Mouse (Mus musculus) midbrain, embryonic 16.5 days (tissue): Measurements from ENCODE around the gene Grtp1. TPM values are rescaled to one million over a fixed set of nuclear protein-coding genes. Genes with fewer than 3 reads are reported as not detected.

Experiments
- ATAC-seq: fragments of 200-750 bp; cut with Nextera tagmentation; 2 replicates; pipeline ENCODE4 v1.8.0; 2017; ENCODE audit warnings: moderate TSS enrichment
- H3K27ac ChIP-seq: fragments of 300-500 bp; sonication (generic); 2 replicates; pipeline ENCODE4 v1.5.1; 2014; ENCODE audit warnings: mild to moderate bottlenecking, low read length, mixed read lengths
- H3K27me3 ChIP-seq: fragments of 300-500 bp; sonication (generic); 2 replicates; pipeline ENCODE4 v1.6.1; 2014; ENCODE audit warnings: low read depth, low read length, mixed read lengths; ENCODE audit not compliant: control insufficient read depth, insufficient read depth
- H3K36me3 ChIP-seq: fragments of 300-500 bp; sonication (generic); 2 replicates; pipeline ENCODE4 v1.6.1; 2014; ENCODE audit warnings: mild to moderate bottlenecking, low read length, moderate library complexity, mixed read lengths; ENCODE audit not compliant: control insufficient read depth, insufficient read depth
- H3K4me1 ChIP-seq: fragments of 300-500 bp; sonication (generic); 2 replicates; pipeline ENCODE4 v1.6.1; 2014; ENCODE audit warnings: mild to moderate bottlenecking, low read length, mixed read lengths; ENCODE audit not compliant: control insufficient read depth, insufficient read depth
- H3K4me2 ChIP-seq: fragments of 300-500 bp; sonication (generic); 2 replicates; pipeline ENCODE4 v1.6.1; 2014; ENCODE audit warnings: mild to moderate bottlenecking, low read length, mixed read lengths
- H3K4me3 ChIP-seq: fragments of 300-500 bp; sonication (generic); 2 replicates; pipeline ENCODE4 v1.5.1; 2014; ENCODE audit warnings: low read depth, mild to moderate bottlenecking, low read length, moderate library complexity, mixed read lengths
- H3K9ac ChIP-seq: fragments of 300-500 bp; sonication (generic); 2 replicates; pipeline ENCODE4 v1.6.1; 2014; ENCODE audit warnings: low read depth, low read length, mixed read lengths
- H3K9me3 ChIP-seq: fragments of 300-500 bp; sonication (generic); replicated peaks from 2 replicates; pipeline ENCODE4 v1.6.1; 2014; ENCODE audit warnings: mild to moderate bottlenecking, low read length, mixed read lengths; ENCODE audit not compliant: control insufficient read depth, poor library complexity, severe bottlenecking
- WGBS: fragments of 180-500 bp; shearing (Covaris S2); extraction: QIAGEN DNeasy Blood & Tissue Kit; methylation state at CpG from one replicate; pipeline ENCODE4 v1.1.7; 2014; 5-methylcytosine and 5-hydroxymethylcytosine counted together
- polyA plus RNA-seq: library from polyadenylated mRNA; unstranded; fragments of >200 nt; fragmentation: Nextera tagmentation; extraction: Ambion mirVana; gene quantifications from 2 replicates; pipeline ENCODE4 v1.2.1, GENCODE M21; 2015

Gene Grtp1
- polyA plus RNA-seq, 1 experiment from 2014 or later, result 16.9 TPM

GRCm38 (mm10) chr8:13181691-13181976 lies 18.8 kb downstream of the Grtp1 start:
- Histone ChIP-seq H3K27ac (no peak overlapping the region), H3K4me2 (no peak overlapping the region), H3K36me3 (peaks cover 2% of the 10 kb centered on the region; the same call in 1 of the 2 replicates), H3K9ac (no peak overlapping the region), H3K9me3 (no peaks in the 10 kb centered on the region), H3K27me3 (no peaks in the 10 kb centered on the region), H3K4me3 (no peak overlapping the region), H3K4me1 (no peaks in the 10 kb centered on the region)
- no peak for ATAC-seq
- 52% methylated on average over 2 of the region's 2 CpGs for WGBS

GRCm38 (mm10) chr8:13180911-13181690 lies 19.3 kb downstream of the Grtp1 start:
- H3K4me3 ChIP-seq, result no peak overlapping the region
- no peak for ATAC-seq
- 85% methylated on average over 18 of the region's 18 CpGs for WGBS
- peaks cover 8% of the 10 kb centered on the region for H3K36me3 ChIP-seq
- no peak overlapping the region for H3K9ac ChIP-seq
- no peaks in the 10 kb centered on the region for H3K9me3 ChIP-seq
- H3K27ac ChIP-seq, result no peak overlapping the region
- no peaks in the 10 kb centered on the region for H3K4me1 ChIP-seq
- no peaks in the 10 kb centered on the region for H3K27me3 ChIP-seq
- no peak overlapping the region for H3K4me2 ChIP-seq

- Histone ChIP-seq H3K9ac (no peak overlapping the region), H3K4me2 (no peak overlapping the region), H3K4me1 (no peaks in the 10 kb centered on the region), H3K36me3 (peaks cover 15% of the 10 kb centered on the region), H3K27me3 (no peaks in the 10 kb centered on the region), H3K27ac (no peak overlapping the region), H3K4me3 (no peak overlapping the region), H3K9me3 (no peaks in the 10 kb centered on the region)
- WGBS, result 88% methylated on average over 9 of the region's 9 CpGs
- no peak for ATAC-seq
These were observed 20.0 kb downstream of the Grtp1 start for GRCm38 (mm10) chr8:13180408-13180807.

GRCm38 (mm10) chr8:13179948-13180347 lies 20.5 kb downstream of the Grtp1 start:
- Histone ChIP-seq H3K9me3 (no peaks in the 10 kb centered on the region), H3K36me3 (peaks cover 13% of the 10 kb centered on the region), H3K4me2 (no peak overlapping the region), H3K4me3 (no peak overlapping the region), H3K4me1 (no peaks in the 10 kb centered on the region), H3K27me3 (no peaks in the 10 kb centered on the region), H3K27ac (no peak overlapping the region), H3K9ac (no peak overlapping the region)
- ATAC-seq, result no peak
- WGBS, result 88% methylated on average over 7 of the region's 7 CpGs

GRCm38 (mm10) chr8:13179482-13179881 lies 20.9 kb downstream of the Grtp1 start:
- Histone ChIP-seq H3K36me3 (peaks cover 16% of the 10 kb centered on the region), H3K27me3 (no peaks in the 10 kb centered on the region), H3K27ac (no peak overlapping the region), H3K4me3 (no peak overlapping the region), H3K4me1 (no peaks in the 10 kb centered on the region), H3K9ac (no peak overlapping the region), H3K4me2 (no peak overlapping the region), H3K9me3 (no peaks in the 10 kb centered on the region)
- no peak for ATAC-seq
- WGBS, result 85% methylated on average over 6 of the region's 6 CpGs

- no peak for ATAC-seq
- peaks cover 23% of the 10 kb centered on the region for H3K36me3 ChIP-seq
- 93% methylated on average over 5 of the region's 5 CpGs for WGBS
- H3K4me3 ChIP-seq, result no peak overlapping the region
- no peak overlapping the region for H3K9ac ChIP-seq
- no peak overlapping the region for H3K4me2 ChIP-seq
- no peaks in the 10 kb centered on the region for H3K27me3 ChIP-seq
- no peaks in the 10 kb centered on the region for H3K4me1 ChIP-seq
- no peaks in the 10 kb centered on the region for H3K9me3 ChIP-seq
- H3K27ac ChIP-seq, result no peak overlapping the region
These were observed 22.3 kb downstream of the Grtp1 start for GRCm38 (mm10) chr8:13178137-13178536.

- Histone ChIP-seq H3K36me3 (peaks cover 29% of the 10 kb centered on the region), H3K4me1 (no peaks in the 10 kb centered on the region), H3K4me2 (no peak overlapping the region), H3K9ac (no peak overlapping the region), H3K4me3 (no peak overlapping the region), H3K27ac (no peak overlapping the region), H3K27me3 (no peaks in the 10 kb centered on the region), H3K9me3 (no peaks in the 10 kb centered on the region)
- no peak for ATAC-seq
- WGBS, result 96% methylated on average over 7 of the region's 7 CpGs
These were observed 23.1 kb downstream of the Grtp1 start for GRCm38 (mm10) chr8:13177173-13177852.

- Histone ChIP-seq H3K36me3 (peaks cover 43% of the 10 kb centered on the region), H3K27me3 (no peaks in the 10 kb centered on the region), H3K4me3 (no peak overlapping the region), H3K4me2 (no peak overlapping the region), H3K9ac (no peak overlapping the region), H3K9me3 (no peaks in the 10 kb centered on the region), H3K27ac (no peak overlapping the region), H3K4me1 (no peaks in the 10 kb centered on the region)
- ATAC-seq, result no peak
- WGBS, result 93% methylated on average over 1 of the region's 1 CpGs
These were observed 24.8 kb downstream of the Grtp1 start for GRCm38 (mm10) chr8:13175650-13176049.

GRCm38 (mm10) chr8:13174811-13175210 lies 25.6 kb downstream of the Grtp1 start:
- Histone ChIP-seq H3K4me2 (no peak overlapping the region), H3K36me3 (peaks cover 47% of the 10 kb centered on the region), H3K4me1 (no peaks in the 10 kb centered on the region), H3K9me3 (no peaks in the 10 kb centered on the region), H3K27me3 (no peaks in the 10 kb centered on the region), H3K9ac (no peak overlapping the region), H3K4me3 (no peak overlapping the region), H3K27ac (no peak overlapping the region)
- 98% methylated on average over 4 of the region's 4 CpGs for WGBS
- ATAC-seq, result no peak
